Mouse (Mus musculus) ovary, postnatal 14 days (tissue): ENCODE results near the gene Mog.
A peak's percentile ranks its signal among the peaks of the same experiment; 100 is the strongest.
"Not testable (repeated sequence)": the region's sequence is repeated elsewhere in the genome, so short reads cannot be mapped to it uniquely, and the experiment has no call there.

Source experiments
- DNase-seq: peaks from one replicate; pipeline ENCODE4 v3.0.0; 2022; ENCODE audit warnings: low spot score

The Mog gene

DNA sequence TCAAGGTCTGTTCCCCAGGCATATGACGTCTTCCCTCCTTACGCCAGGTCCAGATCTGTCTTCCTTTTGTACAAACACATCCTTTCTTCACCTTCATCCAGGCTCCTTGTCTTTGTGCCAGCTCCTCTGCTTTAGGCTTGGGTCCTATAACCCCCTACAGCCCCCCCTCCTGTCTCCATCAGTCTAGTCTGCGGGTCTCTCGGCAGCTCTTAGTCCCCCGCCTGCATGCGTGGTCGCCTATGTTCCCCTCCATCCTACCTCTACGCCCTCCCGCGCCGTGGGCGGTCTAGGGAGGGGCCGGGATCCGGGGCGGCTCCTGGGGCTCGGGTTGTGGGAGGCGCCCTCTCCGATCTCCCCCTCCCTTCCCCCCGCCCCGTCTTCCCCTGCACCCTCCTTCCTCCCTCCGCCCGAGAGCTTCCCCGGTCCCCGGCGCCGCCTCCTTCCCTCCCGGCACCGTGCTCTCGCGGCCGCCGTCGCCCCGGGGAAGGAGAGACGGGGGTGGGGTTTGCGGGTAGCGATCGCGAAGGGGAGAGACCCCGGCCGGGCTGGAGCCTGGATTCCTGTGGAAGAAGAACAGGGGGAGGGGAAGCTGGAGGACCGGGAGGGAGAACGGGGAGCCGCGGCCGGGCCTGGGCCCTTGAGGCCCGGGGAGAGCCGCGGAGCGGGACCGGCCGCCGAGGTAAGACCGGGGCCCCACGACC is 22.6 kb upstream of the Mog start, which contains the start of gene Gabbr1:
Gene Gabbr1, plus strand, starts transcription at position 356 of the 701 bp plus-strand sequence.
- DNase-seq: peak; percentile 61

DNA sequence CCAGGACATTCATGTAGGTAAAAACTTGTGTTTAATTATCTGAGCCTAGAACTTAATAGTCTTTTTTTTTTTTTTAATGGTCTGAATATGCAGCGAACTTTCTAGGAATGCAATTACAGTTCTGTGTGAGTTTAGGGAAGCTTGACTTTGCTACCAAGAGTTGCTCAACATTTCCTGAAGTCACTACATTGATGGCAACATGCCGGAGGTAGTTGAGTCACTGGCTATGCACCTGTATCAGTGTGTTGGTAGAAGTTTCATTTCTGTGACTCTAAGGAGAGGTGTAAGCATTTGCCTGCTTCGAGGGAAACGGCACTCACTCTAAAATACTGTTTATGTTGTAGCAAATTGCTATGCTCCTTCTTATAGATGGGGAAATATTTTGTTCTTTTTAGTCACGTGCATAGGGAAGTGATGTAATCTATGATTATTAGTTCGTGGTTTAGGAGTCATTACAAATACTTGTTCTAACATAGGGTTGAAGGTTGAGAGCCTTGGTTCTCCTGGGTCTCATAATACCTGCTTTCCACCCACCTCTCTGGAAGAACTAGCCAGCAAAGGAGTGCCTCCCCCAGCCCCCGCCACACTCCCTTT is 21.6 kb upstream of the Mog start:
- DNase-seq: no peak

DNA sequence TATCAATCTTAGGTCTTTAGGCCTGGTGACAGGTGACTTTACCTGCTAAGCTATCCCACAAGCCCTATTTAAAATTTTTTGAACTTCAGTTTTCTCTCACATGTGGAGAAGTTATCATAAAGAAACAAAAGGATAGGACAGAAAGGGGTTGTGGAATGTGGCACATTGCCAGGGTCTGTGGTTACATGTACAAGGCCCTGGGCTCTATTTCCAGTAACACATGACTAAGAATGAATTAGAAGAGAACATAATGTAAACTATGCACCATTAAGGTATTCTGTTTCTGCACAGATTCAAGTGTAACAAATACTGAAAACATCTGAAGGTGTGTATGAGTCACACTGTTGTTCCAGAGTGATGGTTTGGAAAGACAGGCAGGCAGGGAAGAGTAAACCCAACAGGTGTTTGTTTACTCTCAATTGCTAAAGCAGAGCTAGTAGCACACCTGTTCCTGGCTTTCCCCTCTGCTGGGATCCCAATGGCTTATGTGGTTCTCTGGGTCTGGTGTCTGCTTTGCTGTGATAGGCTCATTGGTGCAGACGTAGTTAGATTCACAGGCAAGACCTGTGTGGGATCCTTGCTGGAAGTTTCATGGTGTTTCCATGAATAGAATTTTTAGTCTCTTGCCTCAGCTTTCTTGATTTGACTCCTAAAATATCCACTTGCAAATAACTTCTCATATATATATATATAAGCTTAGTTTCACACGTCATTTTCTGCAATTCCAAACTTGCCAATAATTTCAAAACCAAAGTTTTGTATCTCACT is 16.1 kb upstream of the Mog start:
- no peak for DNase-seq

DNA sequence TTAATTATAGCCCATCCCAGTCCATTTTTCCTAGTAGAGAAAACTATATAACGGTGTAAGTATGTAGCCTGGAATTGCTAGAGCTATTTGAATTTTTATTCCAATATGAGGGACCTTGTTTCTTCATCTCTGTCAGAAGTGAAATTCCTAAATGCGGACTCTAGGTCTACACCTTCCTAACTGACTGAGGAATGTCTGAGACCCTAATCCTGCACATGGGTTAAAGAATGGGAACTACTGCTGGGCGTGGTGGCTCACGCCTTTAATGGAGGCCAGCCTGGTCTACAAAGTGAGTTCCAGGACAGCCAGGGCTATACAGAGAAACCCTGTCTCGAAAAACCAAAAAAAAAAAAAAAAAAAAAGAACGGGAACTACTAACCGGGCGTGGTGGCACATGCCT is 6.0 kb upstream of the Mog start:
- DNase-seq: no peak

DNA sequence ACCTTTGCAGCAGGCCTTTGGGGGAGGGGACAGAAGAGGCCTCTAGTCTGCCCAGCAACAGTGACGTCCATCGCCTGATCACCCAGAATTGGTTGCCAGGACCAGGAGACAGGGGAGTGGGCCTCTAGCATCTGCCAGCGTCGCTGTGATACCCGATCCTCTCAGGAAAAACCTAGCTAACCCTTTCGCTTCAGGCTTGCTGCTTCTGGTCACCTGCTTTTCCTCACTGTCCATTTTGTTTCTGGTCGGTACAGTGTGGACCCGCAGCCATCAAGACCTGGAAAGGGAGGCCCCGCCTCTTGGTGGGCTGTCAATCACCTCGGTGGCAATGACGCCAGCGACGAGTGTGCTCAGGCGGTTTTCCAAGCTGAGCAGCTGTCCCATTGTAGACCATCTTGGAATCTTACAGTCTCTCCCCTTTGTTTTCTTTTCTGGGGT is 5.5 kb upstream of the Mog start:
- peak; percentile 87 for DNase-seq

DNA sequence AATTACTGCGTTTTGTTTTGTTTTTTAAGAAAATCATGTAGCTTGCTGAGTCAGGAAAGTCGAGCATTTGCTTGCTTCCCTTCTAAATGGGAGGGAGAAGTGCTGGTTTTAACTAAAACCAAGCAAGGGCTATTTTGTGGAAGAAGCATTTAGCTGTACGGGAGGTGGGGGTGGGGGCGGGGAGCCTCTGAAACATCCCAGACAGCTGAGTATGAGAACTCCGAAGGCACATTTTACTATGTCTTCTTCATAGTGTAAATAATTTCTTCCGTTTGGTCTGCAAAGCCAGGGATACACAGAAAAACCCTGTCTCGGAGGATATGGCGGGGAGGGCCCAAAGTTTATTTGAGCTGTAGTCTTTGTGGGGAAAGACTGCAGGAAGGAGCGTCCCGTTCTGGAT is 5.0 kb upstream of the Mog start:
- no peak for DNase-seq

DNA sequence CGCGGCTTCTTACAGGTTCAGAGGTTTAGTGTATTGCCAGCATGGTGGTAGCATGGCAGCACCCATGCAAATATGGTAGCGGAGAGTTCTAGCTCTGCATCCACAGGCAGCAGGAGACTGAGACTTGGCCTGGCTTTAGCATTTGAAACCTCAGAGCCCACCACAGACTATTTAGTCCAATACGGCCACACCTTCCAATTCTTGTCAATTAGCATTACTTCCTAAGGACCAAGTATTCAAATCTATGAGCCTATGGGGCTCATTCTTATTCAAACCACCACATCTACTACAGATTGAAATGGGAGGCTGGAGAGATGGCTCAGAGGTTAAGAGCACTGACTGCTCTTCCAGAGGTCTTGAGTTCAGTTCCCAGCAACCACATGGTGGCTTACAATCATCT is 4.3 kb upstream of the Mog start:
- DNase-seq: no peak

DNA sequence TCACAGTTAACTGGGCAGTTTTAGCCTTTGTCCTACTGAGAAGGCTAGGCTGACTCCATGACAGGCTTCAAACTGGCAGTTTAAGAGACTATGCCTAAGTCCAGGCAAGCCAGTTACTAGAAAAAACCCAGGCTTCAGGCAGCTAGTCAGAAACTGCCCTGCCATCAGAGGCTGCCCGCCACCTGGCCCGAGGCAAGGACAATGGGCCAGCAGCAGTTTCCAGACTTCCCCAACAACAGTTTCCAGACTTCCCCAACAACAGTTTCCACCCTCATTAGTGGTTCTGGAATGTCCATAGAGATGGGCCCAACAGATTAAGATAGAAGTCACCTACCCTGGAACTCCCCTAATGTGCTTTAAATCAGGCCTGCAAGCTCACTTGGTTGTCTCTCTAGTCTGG is 3.2 kb upstream of the Mog start:
- no peak for DNase-seq

DNA sequence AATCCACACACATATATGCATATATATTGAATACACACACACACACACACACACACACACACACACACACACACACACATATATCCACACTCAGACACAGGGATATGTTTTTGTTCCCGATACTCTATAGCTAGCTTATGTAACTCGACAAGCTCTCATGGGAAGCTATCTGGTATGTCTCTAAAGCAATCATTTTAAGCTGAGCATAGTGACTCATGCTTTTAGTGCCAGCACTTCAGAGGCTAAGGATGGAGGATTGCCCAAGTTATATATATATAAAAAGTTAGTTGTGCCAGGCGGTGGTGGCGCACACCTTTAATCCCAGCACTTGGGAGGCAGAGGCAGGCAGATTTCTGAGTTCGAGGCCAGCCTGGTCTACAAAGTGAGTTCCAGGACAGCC is 4.0 kb downstream of the Mog start:
- not testable (repeated sequence) for DNase-seq

DNA sequence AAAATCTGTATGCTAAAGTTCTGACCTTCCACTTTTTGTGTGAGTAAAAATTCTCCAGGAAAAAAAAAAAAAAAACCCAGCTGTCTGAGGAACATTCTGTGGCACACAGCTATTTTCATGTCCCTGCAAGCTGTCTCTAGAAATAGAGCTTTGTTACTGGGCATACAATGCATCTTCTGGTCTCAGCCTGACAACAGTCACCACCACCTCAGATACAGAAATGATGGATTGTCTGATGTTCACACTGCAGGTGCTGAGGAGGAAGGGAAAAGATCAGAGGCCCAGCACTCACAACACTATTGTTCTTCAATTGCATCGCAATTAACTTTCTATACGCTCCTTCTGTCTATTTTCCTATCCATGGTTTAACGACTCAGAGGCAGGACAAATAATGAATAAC is 4.9 kb downstream of the Mog start:
- no peak for DNase-seq

DNA sequence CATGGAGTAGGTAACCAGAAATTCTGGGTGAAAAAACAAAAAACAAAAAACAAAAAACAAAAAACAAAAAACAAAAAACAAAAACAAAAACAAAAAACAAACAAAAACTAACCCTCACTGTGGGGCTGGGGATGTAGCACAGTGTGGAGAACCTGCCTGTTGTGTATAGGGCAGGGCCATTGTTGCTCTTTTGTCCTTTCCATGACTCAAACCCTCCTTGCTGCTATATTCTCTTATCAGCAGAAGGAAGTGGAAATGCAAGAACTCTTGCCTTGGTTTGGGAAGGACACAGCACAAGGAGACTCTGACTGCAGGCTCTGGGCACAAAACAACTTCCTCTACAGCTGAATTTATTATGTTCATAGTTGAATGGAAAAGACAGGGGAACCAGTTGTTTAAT is 6.9 kb downstream of the Mog start:
- no peak for DNase-seq

DNA sequence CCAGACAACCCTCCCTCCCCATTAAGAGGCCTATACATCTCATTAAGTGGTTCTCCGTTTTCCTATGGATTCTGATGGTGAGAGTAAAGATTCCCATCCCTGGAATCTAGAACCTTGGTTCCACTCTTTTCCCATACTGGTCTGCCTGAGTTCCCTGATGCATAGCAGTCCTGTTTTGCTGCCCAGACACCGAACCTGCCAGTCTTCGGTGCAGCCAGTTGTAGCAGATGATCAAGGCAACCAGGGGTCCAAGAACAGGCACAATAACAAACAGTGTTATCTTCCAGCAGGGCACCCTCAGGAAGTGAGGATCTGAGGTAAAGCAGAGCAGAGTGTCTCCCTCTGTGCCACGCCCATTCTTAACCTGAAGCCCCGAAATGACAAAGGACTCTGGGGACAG is 11.1 kb downstream of the Mog start:
- DNase-seq: no peak

DNA sequence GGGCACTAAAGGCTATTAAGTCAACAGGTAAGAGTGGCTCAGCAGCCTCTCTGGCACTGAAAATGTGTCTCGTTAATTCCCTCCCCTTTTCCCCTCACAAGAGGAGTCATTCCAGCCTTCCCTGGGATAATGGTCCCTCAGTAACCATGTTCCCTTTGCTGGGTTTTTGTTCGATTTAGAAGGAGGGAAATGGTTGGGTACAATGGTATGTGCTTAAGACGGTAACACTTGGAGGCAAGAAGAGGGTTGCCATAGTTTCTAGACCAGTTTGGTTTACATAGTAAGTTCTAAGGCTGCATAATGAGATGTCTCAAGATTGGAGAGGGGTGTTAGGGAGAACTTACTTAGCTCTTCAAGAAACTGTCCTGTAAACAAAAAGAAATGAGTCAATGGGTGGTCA is 11.5 kb downstream of the Mog start:
- no peak for DNase-seq

DNA sequence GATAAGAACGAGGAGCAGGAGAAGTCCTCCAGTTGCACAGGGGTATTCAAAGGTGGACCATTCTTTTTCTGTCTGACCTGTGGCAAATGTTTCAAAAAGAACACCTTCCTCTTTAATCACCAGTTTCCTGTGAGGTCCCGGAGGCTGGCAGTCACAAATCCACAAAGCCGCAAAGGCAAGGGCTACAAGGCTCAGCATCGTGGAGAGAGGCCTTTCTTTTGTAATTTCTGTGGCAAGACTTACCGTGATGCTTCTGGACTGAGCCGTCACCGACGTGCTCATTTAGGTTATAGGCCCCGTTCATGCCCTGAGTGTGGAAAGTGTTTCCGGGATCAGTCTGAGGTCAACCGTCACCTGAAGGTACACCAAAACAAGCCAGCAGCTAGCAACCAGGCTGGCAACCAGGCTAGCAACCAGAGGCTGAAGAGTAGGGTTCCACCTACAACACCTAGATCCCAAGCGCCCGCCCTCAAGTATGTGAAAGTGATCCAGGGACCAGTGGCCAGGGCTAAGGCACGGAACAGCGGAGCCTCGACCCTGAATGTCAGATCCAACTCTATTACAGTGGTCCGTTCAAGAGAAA is 13.6 kb downstream of the Mog start:
- no peak for DNase-seq

DNA sequence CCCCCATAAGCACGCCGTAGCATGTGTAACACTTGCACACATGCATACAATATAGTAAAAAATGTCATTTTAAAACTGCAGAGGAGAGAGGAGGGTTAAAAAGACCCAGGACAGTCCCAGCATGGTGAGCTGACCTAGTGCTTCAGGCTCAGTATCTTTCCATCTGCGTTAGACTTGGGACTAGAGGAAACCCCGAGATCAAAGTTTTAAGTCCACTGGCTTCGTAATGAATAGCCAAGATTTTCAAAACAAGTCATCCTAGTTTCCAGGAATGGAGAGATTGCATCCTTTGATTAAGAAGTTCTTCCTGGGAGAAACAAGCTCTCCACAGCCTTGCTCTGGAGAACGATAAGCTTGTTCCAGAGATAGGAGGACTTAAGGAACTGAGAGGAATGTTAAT is 15.0 kb downstream of the Mog start:
- DNase-seq: no peak

DNA sequence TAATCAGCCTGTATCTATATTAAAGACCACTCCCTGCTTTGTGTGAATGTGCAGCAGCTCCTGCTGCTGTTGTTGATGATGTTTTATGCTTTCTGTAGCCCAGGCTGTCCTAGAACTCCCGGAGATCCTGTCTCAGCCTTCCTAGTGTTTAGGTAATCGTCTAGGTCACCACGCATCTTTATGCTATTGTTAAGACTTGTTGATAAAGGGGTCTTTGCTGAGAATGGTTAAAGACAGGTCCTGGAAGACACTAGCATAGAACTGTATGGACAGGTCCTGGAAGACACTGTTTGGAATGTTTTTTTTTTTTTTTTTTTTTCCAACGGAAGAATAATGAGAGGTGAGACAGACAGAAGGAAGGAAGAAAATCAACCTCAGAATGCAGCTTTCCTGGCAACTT is 19.8 kb downstream of the Mog start:
- no peak for DNase-seq

DNA sequence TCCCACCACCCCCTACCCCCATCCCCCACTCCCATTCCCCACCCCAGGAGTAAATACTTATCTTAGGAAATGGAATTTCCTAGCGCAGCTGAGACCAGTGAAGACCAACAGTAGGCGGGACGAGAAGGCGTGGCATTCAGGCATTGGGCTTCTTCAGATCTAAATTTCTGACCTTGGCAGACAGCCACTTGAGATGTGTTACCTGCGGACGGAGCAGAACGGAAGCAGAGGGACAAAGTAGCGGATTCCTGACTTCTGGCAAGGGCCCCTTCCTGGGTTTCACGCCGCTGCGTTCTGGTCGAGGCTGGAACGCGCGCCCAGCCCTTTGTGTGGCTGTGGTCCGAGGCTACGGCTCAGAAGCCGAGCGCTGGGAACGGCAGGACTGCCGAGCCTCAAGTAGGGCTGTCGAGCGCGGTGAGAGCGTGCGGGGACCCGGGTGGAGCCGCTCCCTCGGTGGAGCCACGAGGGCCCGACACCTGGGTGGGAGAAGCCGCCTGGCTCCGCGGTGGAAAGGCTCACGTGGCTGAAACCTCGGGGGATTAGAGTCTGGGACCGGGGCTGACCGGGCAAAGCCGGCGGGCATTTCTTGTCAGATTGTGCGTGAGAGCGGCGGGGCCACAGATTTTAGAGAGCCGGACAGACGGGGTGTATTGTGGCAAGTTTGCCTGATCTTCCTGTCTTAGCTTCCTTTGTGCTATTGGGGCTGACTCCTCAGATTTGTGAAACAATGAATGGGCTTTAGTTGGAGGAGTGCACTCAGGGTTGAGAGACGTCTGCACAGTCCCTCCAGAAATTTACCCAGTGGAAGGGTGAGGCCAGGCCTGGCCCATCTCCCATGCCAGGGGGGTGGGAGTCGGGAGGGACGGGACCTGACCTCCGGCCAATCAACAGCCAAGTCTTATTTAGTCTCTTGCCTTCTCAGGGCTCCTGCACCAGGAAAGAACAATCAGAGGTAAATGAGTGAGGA is 20.6 kb downstream of the Mog start:
- DNase-seq: peak; percentile 22

DNA sequence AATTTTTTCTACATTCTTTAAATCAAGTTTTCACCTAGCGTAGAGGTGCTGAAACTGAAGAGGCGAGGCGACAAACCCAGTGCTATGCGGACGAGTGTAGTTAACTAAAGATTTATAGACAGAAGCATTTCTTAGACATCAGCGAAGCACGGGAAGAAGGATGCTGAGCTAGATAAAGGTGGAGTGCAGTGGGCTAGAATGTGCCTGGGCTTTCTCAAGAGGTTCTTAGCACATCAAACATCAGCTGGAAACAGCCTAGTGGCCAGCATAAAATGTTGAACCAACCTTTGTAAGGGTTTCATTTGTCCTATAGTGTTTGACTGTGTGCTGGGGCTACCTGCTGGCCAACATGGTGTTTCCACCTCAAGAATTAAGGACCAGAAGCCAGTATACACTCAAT is 22.3 kb downstream of the Mog start, which contains the start of gene Zfp57:
Gene Zfp57, plus strand, starts transcription at position 301 of the 400 bp plus-strand sequence.
- DNase-seq: no peak

DNA sequence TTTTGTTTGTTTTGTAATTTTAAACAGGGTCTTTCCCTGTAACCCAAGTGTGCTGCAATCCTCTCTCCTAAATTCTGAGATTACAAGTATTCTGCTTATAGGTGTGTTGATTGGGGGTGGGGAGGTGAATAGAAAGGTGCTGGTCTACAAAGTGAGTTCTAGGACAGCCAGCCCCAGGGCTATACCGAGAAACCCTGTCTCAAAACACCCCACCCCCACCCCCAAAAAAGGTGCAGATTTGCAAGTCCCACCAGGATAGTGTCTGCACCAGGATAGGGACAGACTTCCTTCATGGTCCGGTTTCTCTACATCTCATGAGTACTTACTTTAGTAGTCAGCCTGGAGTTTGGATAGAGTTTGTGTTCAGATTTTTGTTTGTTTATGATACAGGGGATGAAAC is 24.7 kb downstream of the Mog start:
- no peak for DNase-seq

DNA sequence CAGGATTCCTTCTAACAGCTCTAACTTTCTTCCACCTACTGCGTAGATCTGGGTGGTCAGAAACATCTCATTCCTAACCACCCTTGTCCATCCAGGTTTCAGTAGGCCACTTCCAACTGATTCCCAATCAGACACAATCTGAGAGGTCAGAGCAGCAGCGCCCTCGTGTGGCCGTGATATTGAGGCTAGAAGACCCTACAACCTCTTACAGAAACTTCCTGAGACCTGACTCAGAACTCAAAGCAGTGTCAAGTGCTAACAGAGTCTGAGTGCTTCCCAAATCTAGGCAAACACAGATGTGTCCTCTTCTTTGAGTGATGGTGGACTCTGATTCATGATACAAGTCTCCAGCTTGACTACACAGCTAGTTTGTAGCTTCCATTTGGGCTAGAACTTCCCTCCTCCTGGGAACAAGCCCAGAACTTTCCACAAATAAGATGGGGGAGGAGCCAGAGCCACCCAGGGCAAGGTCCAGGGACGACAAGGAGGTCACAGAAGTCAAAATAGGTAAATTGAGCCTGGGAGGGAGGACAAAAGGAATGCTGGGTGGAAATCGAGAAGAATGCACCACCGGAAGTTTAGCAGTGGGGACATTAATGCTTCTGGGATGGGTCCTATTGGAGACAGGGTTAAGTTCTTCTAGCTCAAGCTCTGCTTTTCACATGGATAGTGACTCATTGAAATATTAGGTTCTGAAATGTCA is 26.0 kb downstream of the Mog start:
- DNase-seq: peak; percentile 75

DNA sequence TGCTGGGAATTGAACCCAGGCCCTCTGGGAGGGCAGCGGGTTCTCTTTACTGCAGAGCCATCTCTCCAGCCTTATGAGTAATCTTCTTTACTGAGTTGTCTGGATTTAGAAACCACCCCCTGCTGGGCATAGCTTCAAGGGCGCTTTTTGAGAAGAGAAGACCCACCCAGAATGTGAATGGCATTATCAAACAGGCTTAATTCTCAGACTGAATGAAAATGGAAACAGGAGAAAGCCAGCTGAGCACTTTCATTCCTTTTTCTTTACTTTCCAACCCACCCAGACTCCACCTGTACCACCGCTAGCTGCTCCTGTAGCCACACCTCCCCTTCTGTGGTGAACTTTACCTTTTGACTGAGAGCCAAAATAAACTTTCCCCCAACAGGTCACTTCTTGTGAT is 27.8 kb downstream of the Mog start:
- DNase-seq: no peak
